Mouse (Mus musculus): ENCODE results near the gene Svip.

The Svip gene

GRCm38 (mm10) chr7:52005511-52006295 is at the start of gene Svip:
Gene Svip, minus strand, starts transcription at chr7:52006018.
- in situ Hi-C loops (cut with MboI; ENCODE audit: low pct_unique_long_range_greater_than_20kb in 1 of 2, low sequenced_read_pairs in 2 of 2, unreplicated experiment in 1 of 2): no loop called here

GRCm38 (mm10) chr7:52037600-52038582 is 32.1 kb upstream of the Svip start:
- in situ Hi-C loops (cut with MboI; ENCODE audit: low pct_unique_long_range_greater_than_20kb in 1 of 2, low sequenced_read_pairs in 2 of 2, unreplicated experiment in 1 of 2): loop anchor here in 1 of 2 experiments (25.0 kb wide), 1 partner anchor 324 kb away; no protein-coding TSS in a partner anchor

GRCm38 (mm10) chr7:52024050-52024626 is 18.3 kb upstream of the Svip start:
- in situ Hi-C loops (cut with MboI; ENCODE audit: low pct_unique_long_range_greater_than_20kb in 1 of 2, low sequenced_read_pairs in 2 of 2, unreplicated experiment in 1 of 2): no loop called here

GRCm38 (mm10) chr7:52022039-52022438 is 16.2 kb upstream of the Svip start:
- in situ Hi-C loops (cut with MboI; ENCODE audit: low pct_unique_long_range_greater_than_20kb in 1 of 2, low sequenced_read_pairs in 2 of 2, unreplicated experiment in 1 of 2): no loop called here

- in situ Hi-C loops (cut with MboI; ENCODE audit: low pct_unique_long_range_greater_than_20kb in 1 of 2, low sequenced_read_pairs in 2 of 2, unreplicated experiment in 1 of 2): no loop called here
These were observed 9.8 kb upstream of the Svip start, which contains the start of gene 1700015G11Rik for GRCm38 (mm10) chr7:52015628-52016027. Gene 1700015G11Rik, minus strand, starts transcription at chr7:52015728.

DNA sequence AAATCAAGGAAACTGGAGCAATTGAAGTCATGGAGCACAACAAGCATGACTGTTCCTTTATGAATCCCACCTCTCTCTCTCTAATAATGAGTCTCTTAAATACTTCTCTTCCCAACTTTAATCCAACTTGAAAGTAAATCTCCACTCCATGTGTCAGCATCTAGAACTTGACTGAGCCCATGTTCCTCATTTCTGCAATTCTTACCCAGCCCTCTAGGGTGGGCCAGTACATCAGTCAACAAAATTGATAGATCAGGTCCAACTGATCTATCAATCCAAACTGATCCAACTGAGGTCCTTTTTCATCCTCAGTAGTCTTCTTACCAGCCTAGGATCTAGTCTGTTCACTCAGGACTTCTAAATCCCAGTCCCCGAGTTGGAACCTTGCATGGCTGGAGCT is 9.4 kb upstream of the Svip start:
- in situ Hi-C loops (cut with MboI; ENCODE audit: low pct_unique_long_range_greater_than_20kb in 1 of 2, low sequenced_read_pairs in 2 of 2, unreplicated experiment in 1 of 2): no loop called here

- in situ Hi-C loops (cut with MboI; ENCODE audit: low pct_unique_long_range_greater_than_20kb in 1 of 2, low sequenced_read_pairs in 2 of 2, unreplicated experiment in 1 of 2): no loop called here
These were observed 7.6 kb upstream of the Svip start for GRCm38 (mm10) chr7:52013457-52013856.

DNA sequence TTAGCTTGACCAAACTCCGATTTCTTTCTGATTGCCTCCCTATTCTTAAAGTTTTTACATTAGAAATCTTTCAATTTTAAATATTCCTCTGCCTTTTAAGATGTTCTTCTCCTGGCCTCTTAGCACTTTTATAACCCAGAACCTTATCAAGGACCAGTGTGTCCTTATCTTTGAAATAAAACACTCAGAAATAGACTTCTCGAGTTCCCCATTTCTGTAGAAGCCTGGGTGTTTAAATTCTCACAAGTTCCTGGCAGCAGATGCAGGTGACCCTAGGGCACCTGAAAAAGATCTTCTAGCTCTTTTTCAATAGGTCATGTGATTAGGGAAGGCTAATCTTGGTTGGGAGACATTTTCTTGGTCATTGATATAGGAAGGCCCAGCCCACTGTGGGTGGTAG is 1.3 kb upstream of the Svip start:
- in situ Hi-C loops (cut with MboI; ENCODE audit: low pct_unique_long_range_greater_than_20kb in 1 of 2, low sequenced_read_pairs in 2 of 2, unreplicated experiment in 1 of 2): no loop called here

DNA sequence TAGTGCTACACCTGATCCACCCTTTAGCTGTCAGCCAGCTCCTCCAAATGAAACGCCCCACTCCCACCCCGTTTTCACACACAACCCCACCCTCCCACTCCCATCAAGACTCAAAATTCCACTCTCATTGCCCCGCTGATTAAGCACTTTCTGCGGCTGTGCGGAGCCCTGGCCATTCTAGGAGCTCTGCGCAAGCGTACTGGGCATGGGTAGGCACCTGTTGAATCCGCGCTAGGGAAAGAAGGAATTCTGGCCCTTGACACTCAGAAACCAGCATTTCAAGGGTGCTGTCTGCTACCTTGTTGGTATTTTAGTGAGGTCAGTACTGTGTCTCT is 445 bp upstream of the Svip start:
- in situ Hi-C loops (cut with MboI; ENCODE audit: low pct_unique_long_range_greater_than_20kb in 1 of 2, low sequenced_read_pairs in 2 of 2, unreplicated experiment in 1 of 2): no loop called here

DNA sequence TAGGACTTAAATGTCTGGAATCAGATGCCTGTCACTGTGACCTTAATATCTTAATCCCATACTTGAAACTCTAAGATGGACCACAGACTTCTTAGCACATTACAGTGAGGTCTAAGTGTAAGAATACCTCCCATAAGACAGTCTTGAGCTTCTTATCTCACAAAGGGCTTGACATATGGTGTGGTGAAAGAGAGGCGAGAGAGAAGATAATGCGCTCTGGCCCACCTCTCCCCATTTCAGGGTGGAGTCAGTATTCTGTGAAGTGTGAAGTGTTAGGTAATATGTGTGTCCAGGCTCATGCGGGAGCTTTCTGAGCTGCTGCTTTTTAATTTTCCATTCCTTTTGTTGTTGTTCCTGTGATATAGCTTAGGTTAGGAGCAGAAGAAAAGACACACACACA is 14.8 kb downstream of the Svip start:
- in situ Hi-C loops (cut with MboI; ENCODE audit: low pct_unique_long_range_greater_than_20kb in 1 of 2, low sequenced_read_pairs in 2 of 2, unreplicated experiment in 1 of 2): no loop called here

- in situ Hi-C loops (cut with MboI; ENCODE audit: low pct_unique_long_range_greater_than_20kb in 1 of 2, low sequenced_read_pairs in 2 of 2, unreplicated experiment in 1 of 2): no loop called here
These were observed 18.9 kb downstream of the Svip start for GRCm38 (mm10) chr7:51986909-51987308.

- in situ Hi-C loops (cut with MboI; ENCODE audit: low pct_unique_long_range_greater_than_20kb in 1 of 2, low sequenced_read_pairs in 2 of 2, unreplicated experiment in 1 of 2): no loop called here
These were observed 20.1 kb downstream of the Svip start for GRCm38 (mm10) chr7:51985763-51986162.

- in situ Hi-C loops (cut with MboI; ENCODE audit: low pct_unique_long_range_greater_than_20kb in 1 of 2, low sequenced_read_pairs in 2 of 2, unreplicated experiment in 1 of 2): no loop called here
These were observed 23.5 kb downstream of the Svip start for GRCm38 (mm10) chr7:51982303-51982702.

- in situ Hi-C loops (cut with MboI; ENCODE audit: low pct_unique_long_range_greater_than_20kb in 1 of 2, low sequenced_read_pairs in 2 of 2, unreplicated experiment in 1 of 2): loop anchor here in 1 of 2 experiments (10.0 kb wide), 1 partner anchor 354 kb away; the partner anchor contains the start of gene Slc17a6
These were observed 26.5 kb downstream of the Svip start for GRCm38 (mm10) chr7:51979271-51979670.

DNA sequence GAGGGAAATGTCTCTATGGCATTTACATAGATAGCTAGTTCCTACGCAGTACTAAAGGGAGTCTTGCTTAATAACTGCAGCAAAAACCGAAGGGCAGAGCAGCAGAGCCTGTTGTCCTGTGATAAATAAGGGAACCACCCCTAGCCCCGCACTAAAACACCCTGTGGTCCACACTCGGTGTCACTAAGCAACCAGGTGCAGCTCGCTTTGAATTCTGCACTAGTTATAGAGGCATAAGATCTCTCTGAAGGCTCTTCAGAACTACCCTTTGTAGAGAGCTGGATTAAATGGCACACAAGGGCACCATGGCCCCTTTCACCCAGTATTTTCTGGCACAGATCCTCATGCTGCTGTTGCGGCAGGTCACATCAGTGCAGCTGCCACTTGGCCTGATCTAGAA is 30.6 kb downstream of the Svip start:
- in situ Hi-C loops (cut with MboI; ENCODE audit: low pct_unique_long_range_greater_than_20kb in 1 of 2, low sequenced_read_pairs in 2 of 2, unreplicated experiment in 1 of 2): loop anchor here in 1 of 2 experiments (10.0 kb wide), 1 partner anchor 350 kb away; the partner anchor contains the start of gene Slc17a6

GRCm38 (mm10) chr7:51973526-51973925 is 32.3 kb downstream of the Svip start:
- in situ Hi-C loops (cut with MboI; ENCODE audit: low pct_unique_long_range_greater_than_20kb in 1 of 2, low sequenced_read_pairs in 2 of 2, unreplicated experiment in 1 of 2): loop anchor here (10.0 to 25.0 kb wide), 2 partner anchors 336 to 349 kb away; partner anchors contain the start of gene Slc17a6 (in 1 of the 2)

DNA sequence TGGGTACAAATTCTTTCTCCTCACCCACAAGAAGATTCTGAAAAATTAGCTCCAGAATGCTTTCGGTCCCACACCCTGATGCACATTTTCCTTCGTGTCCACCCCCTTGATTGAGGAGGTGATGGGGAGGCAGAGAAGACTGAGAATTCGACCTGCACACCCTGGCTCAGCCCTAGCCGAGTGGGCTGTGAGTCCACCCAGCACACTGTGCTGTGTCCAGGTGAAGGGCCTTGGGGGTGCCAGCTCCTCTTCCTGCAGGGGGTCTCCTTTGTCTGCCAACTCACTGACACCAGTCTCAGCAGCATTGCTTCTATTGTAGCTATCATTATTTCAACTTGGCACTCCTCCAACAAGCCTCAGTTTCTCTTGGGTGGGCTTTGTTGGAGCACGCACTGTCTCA is 32.7 kb downstream of the Svip start:
- in situ Hi-C loops (cut with MboI; ENCODE audit: low pct_unique_long_range_greater_than_20kb in 1 of 2, low sequenced_read_pairs in 2 of 2, unreplicated experiment in 1 of 2): loop anchor here (10.0 to 25.0 kb wide), 2 partner anchors 336 to 348 kb away; partner anchors contain the start of gene Slc17a6 (in 1 of the 2)

- in situ Hi-C loops (cut with MboI; ENCODE audit: low pct_unique_long_range_greater_than_20kb in 1 of 2, low sequenced_read_pairs in 2 of 2, unreplicated experiment in 1 of 2): loop anchor here (10.0 to 25.0 kb wide), 2 partner anchors 335 to 348 kb away; partner anchors contain the start of gene Slc17a6 (in 1 of the 2)
These were observed 33.5 kb downstream of the Svip start for GRCm38 (mm10) chr7:51972252-51972855.
